Mouse (Mus musculus) liver, embryonic 16.5 days (tissue): Measurements from ENCODE around the gene Prune2. TPM values are rescaled to one million over a fixed set of nuclear protein-coding genes. Genes with fewer than 3 reads are reported as not detected.
A peak's percentile ranks its signal among the peaks of the same experiment; 100 is the strongest.

ENCODE experiments used
- ATAC-seq: fragments of 200-750 bp; cut with Nextera tagmentation; 2 replicates; pipeline ENCODE4 v1.8.0; 2017; ENCODE audit warnings: low read depth, mild to moderate bottlenecking, moderate number of reproducible peaks, moderate library complexity
- H3K27ac ChIP-seq: fragments of 300-500 bp; sonication (generic); 2 replicates; pipeline ENCODE4 v1.5.1; 2014; ENCODE audit warnings: mild to moderate bottlenecking, low read length
- H3K27me3 ChIP-seq: fragments of 300-500 bp; sonication (generic); 2 replicates; pipeline ENCODE4 v1.6.1; 2014; ENCODE audit warnings: low read depth, low read length, mixed read lengths; ENCODE audit not compliant: control insufficient read depth, insufficient read depth
- H3K36me3 ChIP-seq: fragments of 300-500 bp; sonication (generic); 2 replicates; pipeline ENCODE4 v1.6.1; 2014; ENCODE audit warnings: mild to moderate bottlenecking; ENCODE audit not compliant: control insufficient read depth, insufficient read depth
- H3K4me1 ChIP-seq: fragments of 300-500 bp; sonication (generic); 2 replicates; pipeline ENCODE4 v1.6.1; 2014; ENCODE audit warnings: low read depth, low read length, mixed read lengths; ENCODE audit not compliant: control insufficient read depth
- H3K4me2 ChIP-seq: fragments of 300-500 bp; sonication (generic); 2 replicates; pipeline ENCODE4 v1.6.1; 2014; ENCODE audit warnings: low read depth, low read length, mixed read lengths
- H3K4me3 ChIP-seq: fragments of 300-500 bp; sonication (generic); 2 replicates; pipeline ENCODE4 v1.5.1; 2014; ENCODE audit warnings: low read depth, mild to moderate bottlenecking, low read length
- H3K9ac ChIP-seq: fragments of 300-500 bp; sonication (generic); 2 replicates; pipeline ENCODE4 v1.6.1; 2014; ENCODE audit warnings: low read depth, low read length
- H3K9me3 ChIP-seq: fragments of 300-500 bp; sonication (generic); replicated peaks from 2 replicates; pipeline ENCODE4 v1.6.1; 2016; ENCODE audit warnings: low read length; ENCODE audit not compliant: control insufficient read depth
- WGBS: fragments of 180-500 bp; shearing (Covaris S2); extraction: QIAGEN DNeasy Blood & Tissue Kit; methylation state at CpG from one replicate; pipeline ENCODE4 v1.1.7; 2014; ENCODE audit not compliant: insufficient replicate concordance; 5-methylcytosine and 5-hydroxymethylcytosine counted together
- polyA plus RNA-seq: library from polyadenylated mRNA; unstranded; fragments of >200 nt; fragmentation: Nextera tagmentation; extraction: Ambion mirVana; gene quantifications from 2 replicates; pipeline ENCODE4 v1.2.1, GENCODE M21; 2015

Prune2 gene
- polyA plus RNA-seq, 1 experiment from 2014 or later = 0.45 TPM

DNA sequence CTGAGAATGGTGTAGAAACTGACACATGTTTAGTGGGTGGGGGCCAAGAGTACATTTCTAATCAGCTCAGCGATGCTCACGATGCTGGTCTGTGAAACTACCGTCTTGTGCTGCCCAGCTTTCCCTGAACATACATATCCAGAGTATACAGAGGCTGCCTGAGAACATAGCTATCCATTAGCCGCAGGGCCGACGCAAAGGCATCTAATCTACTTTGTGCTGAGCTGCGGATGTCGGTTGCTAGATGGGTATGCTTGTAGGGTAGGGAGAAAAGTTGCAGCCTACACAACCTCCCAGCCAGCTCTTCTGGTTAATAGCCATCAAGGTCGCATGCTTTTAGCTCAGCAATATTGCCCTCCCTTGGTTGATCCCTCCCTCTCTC is 696 bp upstream of the Prune2 start:
- Histone ChIP-seq H3K4me3 (no peak overlapping the region), H3K27ac (no peak overlapping the region), H3K9ac (no peak overlapping the region), H3K36me3 (no peaks in the 10 kb centered on the region), H3K4me1 (peaks cover 2% of the 10 kb centered on the region; the same call in 1 of the 2 replicates), H3K4me2 (no peak overlapping the region), H3K27me3 (peaks cover 11% of the 10 kb centered on the region), H3K9me3 (no peaks in the 10 kb centered on the region)
- 45% methylated on average over 9 of the region's 9 CpGs for WGBS
- no peak for ATAC-seq

DNA sequence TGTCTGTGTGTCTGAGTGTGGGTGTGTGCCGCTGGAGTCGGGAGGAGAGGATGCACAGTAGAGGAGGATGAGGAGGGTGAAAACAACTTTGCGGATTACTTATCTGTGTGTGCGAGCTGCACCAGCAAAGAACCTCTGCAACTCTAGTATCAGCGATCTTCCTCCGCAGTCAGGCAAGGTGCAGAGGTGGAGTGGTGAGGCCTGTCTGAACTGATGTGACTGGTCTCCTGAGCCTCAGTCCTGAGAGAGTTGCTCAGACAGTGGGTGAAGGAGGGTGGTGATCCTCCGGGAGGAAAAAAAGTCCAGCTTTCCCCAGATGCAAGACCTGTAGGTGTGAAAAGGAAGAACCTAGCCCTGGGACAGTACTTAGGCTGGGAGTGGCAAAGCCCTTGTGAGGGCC is 401 bp downstream of the Prune2 start:
- under 1% methylated on average over 7 of the region's 7 CpGs for WGBS
- Histone ChIP-seq H3K36me3 (no peaks in the 10 kb centered on the region), H3K4me1 (peaks cover 2% of the 10 kb centered on the region; the same call in 1 of the 2 replicates), H3K27ac (no peak overlapping the region), H3K9me3 (no peaks in the 10 kb centered on the region), H3K9ac (no peak overlapping the region), H3K4me2 (peak overlapping the region; percentile 52; the same call in 1 of the 2 replicates), H3K27me3 (peaks cover 11% of the 10 kb centered on the region), H3K4me3 (peak overlapping the region; percentile 30; the same call in 1 of the 2 replicates)
- 0 out of 2 replicates have a peak, but pooled peaks have one; percentile 5 for ATAC-seq

DNA sequence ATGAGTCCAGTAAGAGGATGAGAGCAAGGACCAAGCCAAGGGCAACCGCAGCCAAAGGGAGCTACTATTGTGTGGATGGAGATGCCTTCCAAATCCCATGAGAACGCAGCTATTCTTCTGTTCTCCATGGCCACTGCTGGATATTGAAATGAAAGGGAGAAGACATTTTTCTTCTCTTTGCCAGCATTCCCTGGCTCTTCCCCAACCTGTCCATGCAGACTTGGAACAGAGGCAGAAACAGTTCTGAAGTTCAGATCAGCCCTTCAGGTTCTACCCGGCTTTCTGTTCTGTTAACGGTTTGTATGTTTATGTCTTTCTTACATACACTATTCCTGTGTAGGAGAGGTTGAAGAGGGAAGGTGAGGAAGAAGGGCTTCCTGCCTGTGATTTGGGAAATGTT is 3.1 kb downstream of the Prune2 start:
- 79% methylated on average over 4 of the region's 4 CpGs for WGBS
- ATAC-seq = no peak
- Histone ChIP-seq H3K36me3 (no peaks in the 10 kb centered on the region), H3K4me3 (no peak overlapping the region), H3K27ac (no peak overlapping the region), H3K4me2 (no peak overlapping the region), H3K9ac (no peak overlapping the region), H3K27me3 (peaks cover 11% of the 10 kb centered on the region), H3K9me3 (no peaks in the 10 kb centered on the region), H3K4me1 (peaks cover 2% of the 10 kb centered on the region; the same call in 1 of the 2 replicates)

DNA sequence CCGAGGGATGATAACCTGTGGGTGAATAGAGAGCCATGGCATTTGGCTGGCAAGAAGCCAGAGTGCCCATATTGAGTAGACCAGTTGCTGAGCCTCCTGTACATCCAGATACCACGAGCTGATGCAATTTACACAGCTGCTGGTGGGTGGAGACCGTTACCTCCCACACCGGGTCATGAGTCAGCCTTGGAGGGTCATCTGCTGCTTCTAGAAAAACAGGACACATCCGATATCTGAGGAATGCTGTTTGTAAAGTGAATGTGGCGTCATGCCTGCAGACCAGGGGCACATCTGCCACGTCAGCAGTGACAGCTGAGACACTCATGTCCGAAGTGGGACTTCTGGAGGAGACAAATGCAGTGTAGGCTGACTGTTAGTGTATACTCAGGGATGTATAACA is 3.6 kb downstream of the Prune2 start:
- WGBS = 42% methylated on average over 8 of the region's 8 CpGs
- Histone ChIP-seq H3K4me3 (no peak overlapping the region), H3K4me2 (no peak overlapping the region), H3K4me1 (peaks cover 2% of the 10 kb centered on the region; the same call in 1 of the 2 replicates), H3K36me3 (no peaks in the 10 kb centered on the region), H3K27me3 (peaks cover 11% of the 10 kb centered on the region), H3K27ac (no peak overlapping the region), H3K9ac (no peak overlapping the region), H3K9me3 (no peaks in the 10 kb centered on the region)
- ATAC-seq = 0 out of 2 replicates have a peak, but pooled peaks have one; percentile 21

DNA sequence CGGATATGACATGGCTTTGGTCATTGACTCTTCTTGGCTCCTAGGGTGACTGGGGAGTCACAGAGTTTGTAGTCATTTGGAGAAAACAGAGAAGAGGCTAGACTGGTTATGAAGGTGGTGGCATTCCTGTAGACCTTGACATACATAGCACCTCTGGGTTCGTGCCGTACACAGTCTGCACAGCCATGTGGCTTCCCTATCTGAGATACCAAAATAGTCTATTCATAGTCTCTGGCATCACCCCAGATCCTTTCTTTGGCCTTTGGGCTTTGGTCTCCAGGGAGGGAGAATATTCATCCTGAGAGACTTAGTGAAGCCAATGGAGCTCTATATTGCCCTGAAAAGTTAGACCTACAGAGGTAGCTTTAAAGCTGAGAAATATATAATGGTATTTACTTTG is 5.1 kb downstream of the Prune2 start:
- H3K4me3 ChIP-seq = no peak overlapping the region
- no peaks in the 10 kb centered on the region for H3K9me3 ChIP-seq
- no peak for ATAC-seq
- H3K4me2 ChIP-seq = no peak overlapping the region
- no peak overlapping the region for H3K9ac ChIP-seq
- peaks cover 3% of the 10 kb centered on the region for H3K27me3 ChIP-seq
- WGBS = 73% methylated on average over 3 of the region's 3 CpGs
- H3K36me3 ChIP-seq = no peaks in the 10 kb centered on the region
- no peak overlapping the region for H3K27ac ChIP-seq
- peaks cover under 1% of the 10 kb centered on the region; the same call in 1 of the 2 replicates for H3K4me1 ChIP-seq

DNA sequence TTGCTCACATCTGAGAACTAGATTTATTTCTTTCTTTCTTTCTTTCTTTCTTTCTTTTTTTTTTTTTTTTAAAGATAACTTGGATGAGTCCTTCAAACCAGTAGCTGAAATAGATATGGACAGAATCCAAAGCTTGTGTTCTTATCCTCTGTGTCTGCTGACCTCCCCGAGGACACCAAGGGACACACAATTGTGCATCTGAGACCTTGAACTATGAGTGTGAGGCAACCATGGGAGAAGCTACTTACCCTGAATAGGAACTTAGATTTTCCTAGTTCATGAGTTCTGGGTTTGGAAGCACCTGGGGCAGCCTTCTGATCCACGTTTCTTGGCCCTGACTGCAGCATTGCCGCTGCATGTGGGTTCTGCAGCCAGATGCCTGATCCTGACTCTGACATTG is 7.3 kb downstream of the Prune2 start:
- no peak for ATAC-seq
- Histone ChIP-seq H3K9ac (no peak overlapping the region), H3K4me1 (no peaks in the 10 kb centered on the region), H3K36me3 (no peaks in the 10 kb centered on the region), H3K27me3 (no peaks in the 10 kb centered on the region), H3K9me3 (no peaks in the 10 kb centered on the region), H3K4me2 (no peak overlapping the region), H3K27ac (no peak overlapping the region), H3K4me3 (no peak overlapping the region)
- WGBS = 63% methylated on average over 3 of the region's 3 CpGs

DNA sequence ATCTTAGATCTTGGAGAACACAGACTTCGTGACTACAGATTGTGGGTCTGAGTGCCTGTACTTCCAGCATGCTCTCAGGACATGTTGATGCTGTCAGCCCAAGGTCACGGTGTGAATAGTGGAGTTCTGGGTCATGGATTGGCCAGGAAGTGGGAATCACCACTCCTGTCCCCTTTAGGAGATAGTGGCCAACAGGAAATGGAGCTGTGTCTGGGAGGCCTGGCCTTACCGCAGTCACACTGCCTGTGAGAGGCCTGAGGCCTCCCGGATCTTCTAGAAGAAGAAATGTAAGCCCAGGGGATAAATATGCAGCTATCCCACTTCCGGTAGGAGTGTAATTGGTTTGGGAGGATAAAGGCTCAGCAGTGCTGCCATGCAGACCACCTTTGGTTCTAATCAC is 12.8 kb downstream of the Prune2 start:
- Histone ChIP-seq H3K4me3 (no peak overlapping the region), H3K4me1 (no peaks in the 10 kb centered on the region), H3K27ac (no peak overlapping the region), H3K9ac (no peak overlapping the region), H3K4me2 (no peak overlapping the region), H3K36me3 (no peaks in the 10 kb centered on the region), H3K9me3 (no peaks in the 10 kb centered on the region), H3K27me3 (no peaks in the 10 kb centered on the region)
- no peak for ATAC-seq
- WGBS = 49% methylated on average over 5 of the region's 5 CpGs

DNA sequence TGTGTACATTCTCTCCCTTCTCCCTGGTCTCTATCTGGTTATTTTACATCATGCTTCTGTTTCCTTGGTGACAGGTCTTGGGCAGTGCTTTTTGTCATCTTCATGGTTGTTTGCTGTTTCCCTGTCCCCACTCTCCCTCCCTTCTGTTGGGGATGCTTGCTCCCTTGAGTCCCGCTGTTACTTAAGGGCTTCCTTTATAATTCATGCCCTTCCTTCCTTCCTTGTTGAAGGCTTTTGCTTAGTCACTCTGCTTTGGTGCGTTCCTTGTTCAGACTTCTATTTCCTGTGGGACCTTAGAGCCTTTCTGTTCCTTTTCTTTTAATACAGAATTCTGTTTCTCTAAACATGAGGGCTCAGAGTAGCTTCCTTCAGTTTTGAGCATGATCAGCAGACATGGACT is 14.7 kb downstream of the Prune2 start:
- no peak overlapping the region for H3K27ac ChIP-seq
- no peaks in the 10 kb centered on the region for H3K9me3 ChIP-seq
- ATAC-seq = no peak
- H3K9ac ChIP-seq = no peak overlapping the region
- no peak overlapping the region for H3K4me2 ChIP-seq
- 18% methylated on average over 2 of the region's 2 CpGs for WGBS
- H3K4me3 ChIP-seq = no peak overlapping the region
- no peaks in the 10 kb centered on the region for H3K27me3 ChIP-seq
- no peaks in the 10 kb centered on the region for H3K36me3 ChIP-seq
- no peaks in the 10 kb centered on the region for H3K4me1 ChIP-seq

DNA sequence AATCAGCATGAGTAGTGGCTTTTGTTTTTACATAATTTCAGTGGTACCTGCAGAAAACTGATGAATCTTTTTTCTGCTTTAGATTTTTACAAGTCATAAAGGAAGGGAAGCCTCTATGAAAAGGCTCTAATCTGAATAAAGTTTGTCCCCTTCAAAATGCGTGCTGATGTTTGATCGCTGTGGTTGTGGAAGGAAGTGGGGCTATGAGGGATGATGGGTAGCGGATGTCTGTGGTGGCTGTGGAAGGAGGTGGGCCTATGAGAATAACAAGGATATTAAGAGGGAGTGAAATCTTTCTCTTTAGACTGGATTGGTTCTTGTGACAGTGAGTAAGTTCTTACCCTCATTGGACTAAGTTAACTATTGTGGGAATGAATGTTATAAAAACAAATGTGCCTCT is 23.0 kb downstream of the Prune2 start:
- Histone ChIP-seq H3K27me3 (no peaks in the 10 kb centered on the region), H3K4me2 (no peak overlapping the region), H3K9ac (no peak overlapping the region), H3K9me3 (no peaks in the 10 kb centered on the region), H3K4me3 (no peak overlapping the region), H3K4me1 (no peaks in the 10 kb centered on the region), H3K27ac (no peak overlapping the region), H3K36me3 (no peaks in the 10 kb centered on the region)
- ATAC-seq = no peak
- 39% methylated on average over 3 of the region's 3 CpGs for WGBS
